Mouse (Mus musculus) erythroblast, embryonic 14.5 days (primary cell): ENCODE data around the gene Ssr4. TPM values are rescaled to one million over a fixed set of nuclear protein-coding genes. Genes with fewer than 3 reads are reported as not detected.
A peak's percentile ranks its signal among the peaks of the same experiment; 100 is the strongest.
"Not testable (repeated sequence)": the region's sequence is repeated elsewhere in the genome, so short reads cannot be mapped to it uniquely, and the experiment has no call there.

Experiments used
- H3K27me3 ChIP-seq: 2 replicates; pipeline ENCODE4 v1.6.1; 2012; ENCODE audit warnings: inconsistent platforms; ENCODE audit not compliant: control insufficient read depth
- H3K36me3 ChIP-seq: 2 replicates; pipeline ENCODE4 v1.6.1; 2012; ENCODE audit warnings: mild to moderate bottlenecking, inconsistent platforms; ENCODE audit not compliant: control insufficient read depth
- H3K4me1 ChIP-seq: 2 replicates; pipeline ENCODE4 v1.6.1; 2012; ENCODE audit warnings: inconsistent platforms; ENCODE audit not compliant: control insufficient read depth
- H3K4me3 ChIP-seq: replicated peaks from 2 replicates; pipeline ENCODE3; 2012; ENCODE audit warnings: moderate library complexity, mild to moderate bottlenecking, inconsistent platforms
- H3K9me3 ChIP-seq: 2 replicates; pipeline ENCODE4 v1.6.1; 2012; ENCODE audit warnings: low read length, inconsistent platforms, mixed read lengths; ENCODE audit not compliant: control insufficient read depth
- GATA1 ChIP-seq: IDR thresholded peaks from 2 replicates; pipeline ENCODE4 v1.6.1; 2012; ENCODE audit warnings: low read length, inconsistent platforms, mixed read lengths
- TAL1 ChIP-seq: IDR thresholded peaks from 3 replicates; pipeline ENCODE4 v1.6.1; 2012; ENCODE audit warnings: low read length, inconsistent platforms, mixed read lengths
- polyA plus RNA-seq: library from polyadenylated mRNA; stranded (reverse); fragments of >175 nt; gene quantifications from 2 replicates; pipeline ENCODE4 v1.2.3, GENCODE M21; 2012

Gene Ssr4
- 2.6 and 3.5 TPM in 2 replicates for polyA plus RNA-seq

GRCm38 (mm10) chrX:73786364-73787224 lies at the start of gene Ssr4, which contains the start of gene Idh3g:
Gene Ssr4 (plus strand): TSS chrX:73787028.
Gene Idh3g (minus strand): TSS chrX:73786897.
- Histone ChIP-seq H3K4me3 (peak within 1 kb of the TSS; percentile 91), H3K27me3 (peaks cover 12% of the 10 kb centered on the region), H3K9me3 (peaks cover 13% of the 10 kb centered on the region), H3K36me3 (peaks cover 52% of the 10 kb centered on the region), H3K4me1 (peaks cover 35% of the 10 kb centered on the region)
- TF ChIP-seq TAL1: no peak
- no peak for TF ChIP-seq GATA1

GRCm38 (mm10) chrX:73738155-73738554 lies 48.7 kb upstream of the Ssr4 start:
- no peaks in the 10 kb centered on the region for H3K9me3 ChIP-seq
- H3K36me3 ChIP-seq: peaks cover 4% of the 10 kb centered on the region; the same call in 1 of the 2 replicates
- no peak overlapping the region for H3K4me3 ChIP-seq
- no peaks in the 10 kb centered on the region for H3K4me1 ChIP-seq
- no peaks in the 10 kb centered on the region for H3K27me3 ChIP-seq
- no peak for TF ChIP-seq GATA1
- no peak for TF ChIP-seq TAL1

GRCm38 (mm10) chrX:73739151-73739550 lies 47.7 kb upstream of the Ssr4 start:
- no peaks in the 10 kb centered on the region for H3K4me1 ChIP-seq
- TF ChIP-seq GATA1 (no peak), TAL1 (no peak)
- no peak overlapping the region for H3K4me3 ChIP-seq

DNA sequence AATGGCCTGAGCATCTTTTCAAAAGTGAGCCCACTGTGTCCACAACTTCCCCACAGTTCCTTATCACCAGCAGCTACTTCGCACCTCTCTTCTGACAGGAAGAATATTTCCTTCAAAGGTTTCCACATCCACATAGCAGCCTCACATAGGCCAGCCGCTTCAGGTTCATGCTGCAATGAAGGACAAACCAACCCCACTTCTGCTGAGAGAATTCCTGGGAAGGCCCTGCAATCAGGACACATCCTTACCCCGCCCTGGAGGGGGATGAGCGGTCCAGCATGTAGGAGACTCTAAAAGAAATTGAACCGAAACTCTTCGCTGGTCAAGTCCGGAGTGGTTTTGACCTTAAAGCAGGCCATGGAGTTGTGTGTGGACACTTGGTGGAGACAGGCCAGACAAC lies 47.0 kb upstream of the Ssr4 start:
- H3K36me3 ChIP-seq, H3K4me3 ChIP-seq, H3K4me1 ChIP-seq, H3K9me3 ChIP-seq, H3K27me3 ChIP-seq: not testable (repeated sequence)

More at GRCm38 (mm10) chrX:73739151-73739550, 47.7 kb upstream of the Ssr4 start:
- Histone ChIP-seq H3K27me3 (no peaks in the 10 kb centered on the region), H3K9me3 (no peaks in the 10 kb centered on the region), H3K36me3 (peaks cover 3% of the 10 kb centered on the region; the same call in 1 of the 2 replicates)

DNA sequence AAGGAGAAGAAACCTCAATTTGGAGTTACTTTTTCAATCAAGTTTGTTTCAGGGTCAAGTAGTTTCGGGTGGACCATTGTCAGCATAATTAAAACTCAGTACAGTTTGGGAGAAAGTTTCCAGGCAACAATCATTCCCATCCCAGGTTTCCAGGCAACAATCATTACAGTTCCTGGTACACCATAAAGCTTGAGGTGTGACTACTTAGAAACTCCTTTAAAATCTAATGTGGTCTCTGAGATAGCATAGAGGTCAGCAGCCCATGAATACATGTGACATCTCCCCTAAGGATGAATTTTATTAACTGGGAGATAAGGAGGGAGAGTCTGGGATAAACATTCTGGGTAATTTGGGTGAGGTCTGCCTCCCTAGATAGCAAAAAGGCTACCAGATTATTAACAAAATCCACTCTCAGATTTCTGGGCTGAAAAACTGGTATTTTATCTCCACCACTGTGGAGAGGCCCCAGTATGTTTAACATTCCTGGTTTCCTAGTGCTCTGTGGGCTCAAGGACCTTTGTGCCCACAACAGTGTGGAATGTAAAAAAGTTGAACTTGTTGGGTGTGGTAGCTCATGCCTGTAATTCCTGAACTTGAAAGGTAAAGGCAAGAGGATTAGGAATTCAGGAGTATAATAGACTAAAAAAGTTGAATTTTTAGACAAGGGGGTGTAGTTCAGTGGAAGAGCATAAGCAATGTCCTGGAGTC lies 41.9 kb upstream of the Ssr4 start:
- no peak overlapping the region for H3K4me3 ChIP-seq
- H3K36me3 ChIP-seq: no peaks in the 10 kb centered on the region
- no peaks in the 10 kb centered on the region for H3K27me3 ChIP-seq
- no peaks in the 10 kb centered on the region for H3K9me3 ChIP-seq
- TF ChIP-seq GATA1: no peak
- no peak for TF ChIP-seq TAL1
- H3K4me1 ChIP-seq: no peaks in the 10 kb centered on the region

DNA sequence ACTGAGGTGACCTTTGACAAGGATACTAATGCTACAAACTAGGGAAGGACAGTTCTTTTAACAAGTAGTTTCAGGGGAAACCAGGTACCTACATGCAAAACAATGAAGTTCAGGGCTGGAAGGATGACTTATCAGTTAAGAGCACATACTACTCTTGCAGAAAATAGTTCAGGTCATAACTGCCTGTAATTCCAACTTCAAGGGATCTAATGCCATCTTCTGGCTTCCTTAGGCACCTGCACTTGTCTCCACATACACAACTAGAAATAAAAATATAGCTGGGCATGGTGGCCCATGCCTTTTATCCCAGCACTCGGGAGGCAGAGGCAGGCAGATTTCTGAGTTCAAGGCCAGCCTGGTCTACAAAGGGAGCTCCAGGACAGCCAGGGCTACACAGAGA lies 37.9 kb upstream of the Ssr4 start:
- TF ChIP-seq GATA1: no peak
- no peak for TF ChIP-seq TAL1
- Histone ChIP-seq H3K36me3 (no peaks in the 10 kb centered on the region), H3K9me3 (no peaks in the 10 kb centered on the region), H3K27me3 (no peaks in the 10 kb centered on the region; the same call in 1 of the 2 replicates), H3K4me1 (no peaks in the 10 kb centered on the region), H3K4me3 (no peak overlapping the region)

DNA sequence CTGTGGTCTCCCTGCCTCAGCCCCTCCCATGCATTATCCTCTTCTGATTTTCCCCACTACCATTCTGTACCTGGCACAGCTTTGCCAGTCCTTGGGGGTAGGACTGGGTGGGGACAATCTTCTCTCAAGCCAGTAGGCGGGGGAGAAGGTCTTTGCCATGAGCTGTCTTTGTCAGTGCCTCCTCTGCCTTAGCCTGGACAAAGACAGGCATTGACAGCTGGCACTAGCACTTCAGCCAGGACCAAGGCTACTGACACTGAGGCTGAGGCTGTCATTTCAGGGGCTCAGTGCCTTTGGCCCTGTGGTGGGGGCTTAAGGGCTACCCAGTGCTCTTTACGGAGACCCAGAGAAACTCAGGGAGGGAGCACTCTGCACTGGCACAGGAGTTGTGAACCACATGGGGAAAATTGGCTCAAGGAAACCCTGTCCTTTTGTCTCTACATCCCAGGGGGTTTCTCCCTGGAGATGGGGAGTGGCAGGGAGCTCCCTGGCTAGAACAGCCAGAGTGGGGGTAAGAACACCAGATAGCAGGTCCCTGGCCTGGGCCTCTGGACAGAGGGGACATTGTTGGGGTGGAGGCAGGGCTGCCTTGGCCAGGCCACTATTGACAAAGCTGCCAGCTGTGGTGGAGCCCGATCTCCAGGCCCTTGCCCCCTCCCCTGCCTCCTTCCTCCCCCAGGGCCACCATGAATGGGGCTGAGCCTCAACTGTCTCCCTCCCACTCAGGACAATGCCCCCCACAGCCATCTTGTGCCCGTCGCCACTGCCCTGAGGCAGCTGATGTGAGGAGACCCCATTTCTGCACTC lies 30.3 kb upstream of the Ssr4 start, which contains the start of gene Plxnb3:
Plxnb3 (plus strand) TSS at position 757 of the 807 bp plus-strand sequence.
- Histone ChIP-seq H3K4me1 (no peaks in the 10 kb centered on the region), H3K9me3 (no peaks in the 10 kb centered on the region), H3K27me3 (peaks cover 5% of the 10 kb centered on the region; the same call in 1 of the 2 replicates), H3K36me3 (no peaks in the 10 kb centered on the region), H3K4me3 (no peak within 1 kb of the TSS)
- TF ChIP-seq TAL1 (no peak), GATA1 (no peak)

DNA sequence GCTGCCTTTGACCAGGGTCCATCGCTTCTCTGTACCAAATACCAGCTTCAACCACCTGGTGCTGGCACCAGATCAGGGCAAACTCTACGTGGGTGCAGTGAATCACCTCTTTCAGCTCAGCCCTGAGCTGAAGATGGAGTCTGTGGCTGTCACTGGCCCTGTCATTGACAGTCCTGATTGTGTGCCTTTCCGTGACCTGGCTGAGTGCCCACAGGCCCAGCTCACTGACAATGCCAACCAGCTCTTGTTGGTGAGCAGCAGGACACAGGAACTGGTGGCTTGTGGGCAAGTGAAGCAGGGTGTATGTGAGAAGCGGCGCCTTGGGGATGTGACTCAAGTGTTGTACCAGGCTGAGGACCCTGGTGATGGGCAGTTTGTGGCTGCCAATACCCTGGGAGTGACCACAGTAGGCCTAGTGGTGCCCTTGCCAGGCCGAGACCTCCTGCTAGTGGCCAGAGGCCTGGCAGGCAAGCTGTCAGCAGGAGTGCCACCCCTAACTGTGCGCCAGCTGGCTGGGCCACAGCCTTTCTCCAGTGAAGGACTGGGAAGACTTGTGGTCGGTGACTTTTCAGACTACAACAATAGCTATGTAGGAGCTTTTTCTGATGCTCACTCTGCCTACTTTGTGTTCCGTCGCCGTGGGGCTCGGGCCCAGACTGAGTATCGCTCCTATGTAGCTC lies 28.1 kb upstream of the Ssr4 start:
- TF ChIP-seq TAL1 (no peak), GATA1 (no peak)
- Histone ChIP-seq H3K9me3 (no peaks in the 10 kb centered on the region), H3K36me3 (no peaks in the 10 kb centered on the region), H3K4me3 (no peak overlapping the region), H3K4me1 (no peaks in the 10 kb centered on the region), H3K27me3 (peaks cover 5% of the 10 kb centered on the region; the same call in 1 of the 2 replicates)
